Mouse (Mus musculus) cerebellum, adult (tissue): ENCODE results near the gene Dnah3.

Source experiments
- ATAC-seq: cut with Nextera tagmentation; 2 replicates; pipeline ENCODE4 v1.9.2; 2017; ENCODE audit warnings: mild to moderate bottlenecking, moderate library complexity, mixed read lengths; ENCODE audit not compliant: insufficient number of reproducible peaks, low FRiP score, low TSS enrichment

Dnah3 gene

GRCm38 (mm10) chr7:119959091-119959490 lies 136.0 kb downstream of the Dnah3 start:
- no peak for ATAC-seq

- no peak for ATAC-seq
These were observed 137.7 kb downstream of the Dnah3 start for GRCm38 (mm10) chr7:119957421-119957820.

GRCm38 (mm10) chr7:119954047-119954446 lies 141.0 kb downstream of the Dnah3 start:
- ATAC-seq, result no peak

- ATAC-seq, result no peak
These were observed 153.5 kb downstream of the Dnah3 start for GRCm38 (mm10) chr7:119941569-119941968.

GRCm38 (mm10) chr7:119937036-119937435 lies 158.0 kb downstream of the Dnah3 start:
- no peak for ATAC-seq

GRCm38 (mm10) chr7:119936321-119936720 lies 158.8 kb downstream of the Dnah3 start:
- no peak for ATAC-seq

GRCm38 (mm10) chr7:119928783-119929440 lies 166.2 kb downstream of the Dnah3 start:
- ATAC-seq, result no peak

GRCm38 (mm10) chr7:119921054-119921453 lies 174.0 kb downstream of the Dnah3 start:
- ATAC-seq, result no peak

- no peak for ATAC-seq
These were observed 174.6 kb downstream of the Dnah3 start for GRCm38 (mm10) chr7:119920457-119920856.

GRCm38 (mm10) chr7:119911727-119912126 lies 183.4 kb downstream of the Dnah3 start:
- ATAC-seq, result no peak

- no peak for ATAC-seq
These were observed 188.4 kb downstream of the Dnah3 start for GRCm38 (mm10) chr7:119906523-119907215.

- ATAC-seq, result no peak
These were observed 195.6 kb downstream of the Dnah3 start for GRCm38 (mm10) chr7:119899386-119900057.

GRCm38 (mm10) chr7:119898247-119898856 lies 196.7 kb downstream of the Dnah3 start:
- no peak for ATAC-seq

GRCm38 (mm10) chr7:119897521-119898109 lies 197.5 kb downstream of the Dnah3 start:
- ATAC-seq, result no peak

- peak; percentile 96 for ATAC-seq
These were observed 199.2 kb downstream of the Dnah3 start, which contains the start of the genes Lyrm1 and Dcun1d3 for GRCm38 (mm10) chr7:119895639-119896512. Gene Lyrm1 (plus strand): TSS chr7:119895861. Gene Dcun1d3 (minus strand): TSS chr7:119896298.

GRCm38 (mm10) chr7:119894818-119895544 lies 200.1 kb downstream of the Dnah3 start:
- ATAC-seq, result peak; percentile 31; the same call in 1 of the 2 replicates

GRCm38 (mm10) chr7:119892742-119893141 lies 202.3 kb downstream of the Dnah3 start:
- no peak for ATAC-seq

GRCm38 (mm10) chr7:119892198-119892597 lies 202.9 kb downstream of the Dnah3 start:
- ATAC-seq, result no peak

- ATAC-seq, result no peak
These were observed 207.2 kb downstream of the Dnah3 start for GRCm38 (mm10) chr7:119887887-119888286.
